Mouse (Mus musculus) kidney, embryonic 14.5 days (tissue): ENCODE data around the gene Irs3. TPM values are rescaled to one million over a fixed set of nuclear protein-coding genes. Genes with fewer than 3 reads are reported as not detected.

ENCODE experiments used
- ATAC-seq: fragments of 200-750 bp; cut with Nextera tagmentation; 2 replicates; pipeline ENCODE4 v1.8.0; 2017; ENCODE audit warnings: moderate number of reproducible peaks, mild to moderate bottlenecking, moderate TSS enrichment, moderate library complexity; ENCODE audit not compliant: low FRiP score, low TSS enrichment
- H3K27ac ChIP-seq: fragments of 300-500 bp; sonication (generic); 2 replicates; pipeline ENCODE4 v1.5.1; 2014; ENCODE audit warnings: low read depth, mild to moderate bottlenecking, low read length, moderate library complexity, mixed read lengths
- H3K27me3 ChIP-seq: fragments of 300-500 bp; sonication (generic); 2 replicates; pipeline ENCODE4 v1.6.1; 2014; ENCODE audit warnings: mild to moderate bottlenecking, low read length; ENCODE audit not compliant: control insufficient read depth, insufficient read depth
- H3K36me3 ChIP-seq: fragments of 300-500 bp; sonication (generic); 2 replicates; pipeline ENCODE4 v1.6.1; 2014; ENCODE audit warnings: low read length, mixed read lengths; ENCODE audit not compliant: control insufficient read depth, insufficient read depth
- H3K4me1 ChIP-seq: fragments of 300-500 bp; sonication (generic); 2 replicates; pipeline ENCODE4 v1.6.1; 2014; ENCODE audit warnings: low read length, mixed read lengths; ENCODE audit not compliant: control insufficient read depth, insufficient read depth
- H3K4me2 ChIP-seq: fragments of 300-500 bp; sonication (generic); replicated peaks from 2 replicates; pipeline ENCODE4 v1.6.1; 2014; ENCODE audit warnings: low read depth, mild to moderate bottlenecking, low read length
- H3K4me3 ChIP-seq: fragments of 300-500 bp; sonication (generic); 2 replicates; pipeline ENCODE4 v1.5.1; 2014; ENCODE audit warnings: mild to moderate bottlenecking, low read length
- H3K9ac ChIP-seq: fragments of 300-500 bp; sonication (generic); 2 replicates; pipeline ENCODE4 v1.6.1; 2014; ENCODE audit warnings: low read depth, mild to moderate bottlenecking, low read length, moderate library complexity
- H3K9me3 ChIP-seq: fragments of 300-500 bp; sonication (generic); 2 replicates; pipeline ENCODE4 v1.6.1; 2016; ENCODE audit warnings: low read length; ENCODE audit not compliant: control insufficient read depth
- WGBS: fragments of 180-500 bp; shearing (Covaris S2); extraction: QIAGEN DNeasy Blood & Tissue Kit; methylation state at CpG from one replicate; pipeline ENCODE4 v1.1.7; 2014; 5-methylcytosine and 5-hydroxymethylcytosine counted together
- polyA plus RNA-seq: library from polyadenylated mRNA; unstranded; fragments of >200 nt; fragmentation: Nextera tagmentation; extraction: Ambion mirVana; gene quantifications from 2 replicates; pipeline ENCODE4 v1.2.1, GENCODE M21; 2014

Irs3 gene
- polyA plus RNA-seq, 1 experiment from 2014 or later = 0.84 TPM

- Histone ChIP-seq H3K27me3 (no peaks in the 10 kb centered on the region), H3K4me2 (peak overlapping the region; percentile 41), H3K4me1 (peaks cover 51% of the 10 kb centered on the region), H3K27ac (no peak overlapping the region), H3K4me3 (peak overlapping the region; percentile 18; the same call in 1 of the 2 replicates), H3K9ac (peak overlapping the region; percentile 35; the same call in 1 of the 2 replicates), H3K9me3 (no peaks in the 10 kb centered on the region), H3K36me3 (peaks cover 23% of the 10 kb centered on the region; the same call in 1 of the 2 replicates)
- WGBS = 13% methylated on average over 21 of the region's 23 CpGs
- ATAC-seq = no peak
Observed at GRCm38 (mm10) chr5:137608654-137609190, 36.8 kb downstream of the Irs3 start.

GRCm38 (mm10) chr5:137607860-137608653, 37.5 kb downstream of the Irs3 start:
- no peaks in the 10 kb centered on the region for H3K9me3 ChIP-seq
- H3K4me2 ChIP-seq = peak overlapping the region; percentile 41
- no peak overlapping the region for H3K27ac ChIP-seq
- H3K9ac ChIP-seq = peak overlapping the region; percentile 35
- H3K36me3 ChIP-seq = peaks cover 23% of the 10 kb centered on the region; the same call in 1 of the 2 replicates
- peaks cover 44% of the 10 kb centered on the region for H3K4me1 ChIP-seq
- peak overlapping the region; percentile 18; the same call in 1 of the 2 replicates for H3K4me3 ChIP-seq
- H3K27me3 ChIP-seq = no peaks in the 10 kb centered on the region
- 17% methylated on average over 24 of the region's 26 CpGs for WGBS
- no peak for ATAC-seq

DNA sequence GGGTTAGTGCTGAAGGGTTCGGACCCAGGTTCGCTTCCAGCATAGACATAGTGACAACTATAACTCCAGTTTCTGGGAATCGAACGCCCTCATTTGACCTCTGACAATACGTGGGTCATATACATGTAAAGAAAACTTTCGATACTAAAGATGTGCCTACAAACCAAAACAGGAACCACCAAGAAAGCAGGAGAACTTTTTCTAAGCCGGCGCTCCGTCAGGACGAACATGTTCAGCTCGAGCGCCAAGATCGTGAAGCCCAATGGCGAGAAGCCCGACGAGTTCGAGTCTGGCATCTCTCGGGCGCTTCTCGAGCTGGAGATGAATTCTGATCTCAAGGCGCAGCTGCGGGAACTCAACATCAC, 44.2 kb downstream of the Irs3 start:
- H3K4me2 ChIP-seq = peak overlapping the region; percentile 63
- ATAC-seq = no peak
- under 1% methylated on average over 22 of the region's 22 CpGs for WGBS
- H3K4me1 ChIP-seq = peaks cover 17% of the 10 kb centered on the region
- peaks cover 18% of the 10 kb centered on the region; the same call in 1 of the 2 replicates for H3K36me3 ChIP-seq
- H3K27me3 ChIP-seq = no peaks in the 10 kb centered on the region
- H3K4me3 ChIP-seq = peak overlapping the region; percentile 79
- H3K9ac ChIP-seq = peak overlapping the region; percentile 78
- H3K9me3 ChIP-seq = no peaks in the 10 kb centered on the region
- peak overlapping the region; percentile 59 for H3K27ac ChIP-seq

DNA sequence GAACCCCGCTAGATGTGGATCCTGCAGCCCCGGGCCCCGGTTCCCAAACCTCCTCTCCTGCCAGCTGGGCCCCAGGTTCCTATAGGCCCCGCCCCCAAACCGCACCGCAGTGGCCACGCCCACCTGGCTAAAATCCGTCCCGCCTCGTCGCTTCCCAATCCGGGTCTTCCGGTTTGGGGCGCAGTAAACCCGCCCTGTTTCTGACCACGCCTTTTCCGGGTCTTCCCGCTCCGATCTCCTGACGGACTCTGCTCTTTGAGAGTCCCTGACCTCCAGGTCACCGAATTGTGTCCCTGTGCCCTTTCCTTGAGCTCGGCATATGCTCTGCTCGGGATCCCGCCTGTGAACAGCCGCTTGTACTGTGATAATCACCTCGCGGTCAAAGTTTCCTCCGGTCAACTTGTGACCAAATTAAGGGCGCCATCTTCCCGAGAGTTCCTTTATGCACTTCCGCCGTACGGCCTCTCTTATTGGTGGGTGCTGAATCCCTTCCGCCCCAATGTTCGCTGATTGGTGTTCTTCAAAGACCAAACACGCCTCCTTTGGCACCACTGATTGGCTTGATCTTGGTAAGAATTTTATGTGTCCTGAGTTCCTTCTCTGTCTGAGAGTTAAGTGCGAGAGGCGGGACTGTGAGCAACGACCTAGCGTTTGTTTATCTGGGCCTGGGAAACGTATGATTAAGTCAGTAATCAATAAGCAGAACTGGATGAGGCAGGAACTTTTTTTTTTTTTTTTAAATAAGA, 44.7 kb downstream of the Irs3 start, which contains the start of gene Mospd3:
TSS of gene Mospd3 (minus strand) at position 440 of the 746 bp plus-strand sequence.
- H3K4me3 ChIP-seq = peak within 1 kb of the TSS; percentile 79
- H3K4me2 ChIP-seq = peak within 1 kb of the TSS; percentile 97
- H3K27ac ChIP-seq = peak within 1 kb of the TSS; percentile 80
- ATAC-seq = peak; percentile 93
- H3K27me3 ChIP-seq = no peaks in the 10 kb centered on the region
- peaks cover 13% of the 10 kb centered on the region; the same call in 1 of the 2 replicates for H3K36me3 ChIP-seq
- H3K9me3 ChIP-seq = no peaks in the 10 kb centered on the region
- peaks cover 17% of the 10 kb centered on the region for H3K4me1 ChIP-seq
- peak within 1 kb of the TSS; percentile 78 for H3K9ac ChIP-seq
- WGBS = under 1% methylated on average over 41 of the region's 41 CpGs

GRCm38 (mm10) chr5:137600281-137600618, 45.3 kb downstream of the Irs3 start:
- no peaks in the 10 kb centered on the region for H3K27me3 ChIP-seq
- peak overlapping the region; percentile 80; the same call in 1 of the 2 replicates for H3K27ac ChIP-seq
- H3K9ac ChIP-seq = peak overlapping the region; percentile 78
- H3K4me3 ChIP-seq = peak overlapping the region; percentile 79
- 2% methylated on average over 19 of the region's 19 CpGs for WGBS
- H3K4me1 ChIP-seq = peaks cover 17% of the 10 kb centered on the region
- peaks cover 13% of the 10 kb centered on the region; the same call in 1 of the 2 replicates for H3K36me3 ChIP-seq
- peak overlapping the region; percentile 97 for H3K4me2 ChIP-seq
- no peaks in the 10 kb centered on the region for H3K9me3 ChIP-seq
- ATAC-seq = peak; percentile 69; the same call in 1 of the 2 replicates

- ATAC-seq = no peak
- Histone ChIP-seq H3K9ac (peak overlapping the region; percentile 78; the same call in 1 of the 2 replicates), H3K4me1 (peaks cover 17% of the 10 kb centered on the region), H3K27me3 (no peaks in the 10 kb centered on the region), H3K36me3 (peaks cover 13% of the 10 kb centered on the region; the same call in 1 of the 2 replicates), H3K4me3 (peak overlapping the region; percentile 79), H3K4me2 (peak overlapping the region; percentile 97), H3K27ac (peak overlapping the region; percentile 17; the same call in 1 of the 2 replicates), H3K9me3 (no peaks in the 10 kb centered on the region)
- WGBS = 31% methylated on average over 9 of the region's 9 CpGs
Observed at GRCm38 (mm10) chr5:137599600-137599999, 45.9 kb downstream of the Irs3 start.

DNA sequence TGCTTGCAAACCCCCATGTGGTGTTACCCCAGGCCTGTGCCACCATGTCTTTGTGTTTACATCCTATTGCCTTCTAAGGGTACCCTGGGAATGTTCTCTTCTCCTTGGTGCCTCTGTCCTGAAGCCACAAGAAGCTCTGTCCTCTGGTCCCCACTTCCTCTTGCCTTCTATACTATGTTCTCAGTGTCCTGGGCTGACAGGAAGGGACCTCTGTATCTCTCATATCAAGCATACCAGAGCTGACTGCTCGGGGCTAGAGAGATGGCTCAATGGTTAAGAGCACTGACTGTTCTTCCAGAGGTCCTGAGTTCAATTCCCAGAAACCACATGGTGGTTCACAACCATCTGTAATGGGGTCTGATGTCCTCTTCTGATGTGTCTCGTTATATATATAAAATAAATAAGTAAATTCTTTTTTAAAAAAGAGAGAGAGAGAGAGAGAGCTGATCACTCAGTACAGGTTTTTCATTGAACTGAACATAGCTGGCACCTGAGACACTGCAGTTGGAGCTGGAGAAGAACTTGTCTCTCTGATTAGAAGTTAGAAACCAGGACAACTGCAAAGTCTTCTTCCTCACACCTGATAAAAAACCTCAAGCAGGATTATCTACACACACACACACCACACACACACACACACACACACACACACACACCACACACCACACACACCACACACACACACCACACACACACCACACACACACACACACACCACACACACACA, 47.3 kb downstream of the Irs3 start:
- WGBS = 81% methylated on average over 2 of the region's 2 CpGs

GRCm38 (mm10) chr5:137597625-137598024, 47.9 kb downstream of the Irs3 start:
- Histone ChIP-seq H3K4me2 (no peak overlapping the region), H3K9ac (no peak overlapping the region), H3K27me3 (no peaks in the 10 kb centered on the region), H3K4me3 (no peak overlapping the region), H3K36me3 (peaks cover 6% of the 10 kb centered on the region; the same call in 1 of the 2 replicates), H3K4me1 (peaks cover 15% of the 10 kb centered on the region), H3K9me3 (no peaks in the 10 kb centered on the region), H3K27ac (no peak overlapping the region)
- no peak for ATAC-seq
- 92% methylated on average over 6 of the region's 6 CpGs for WGBS

More for the DNA sequence above, 47.3 kb downstream of the Irs3 start:
- Histone ChIP-seq H3K4me2 (no peak overlapping the region), H3K36me3 (peaks cover 6% of the 10 kb centered on the region; the same call in 1 of the 2 replicates), H3K4me1 (peaks cover 17% of the 10 kb centered on the region), H3K9me3 (no peaks in the 10 kb centered on the region), H3K27me3 (no peaks in the 10 kb centered on the region), H3K4me3 (no peak overlapping the region), H3K27ac (no peak overlapping the region), H3K9ac (no peak overlapping the region)
- ATAC-seq = no peak
